Mouse (Mus musculus): ENCODE results near the gene Reps2.

GRCm38 (mm10) chrX:162618547-162618946 lies 24.9 kb downstream of the Reps2 start:
- TF ChIP-seq CTCF (IDR thresholded peaks at IDR 0.05; ENCODE audit: control insufficient read depth, insufficient read depth, insufficient read length), result no peak
- TF ChIP-seq MYOD1 (IDR thresholded peaks at IDR 0.05; ENCODE audit: control insufficient read depth, insufficient read length, low read depth), result no peak
- no peak for TF ChIP-seq CEBPB (IDR thresholded peaks at IDR 0.05; ENCODE audit: low read depth)
- TF ChIP-seq USF1 (IDR thresholded peaks at IDR 0.05; ENCODE audit: low read depth), result no peak
- TF ChIP-seq MAX (IDR thresholded peaks at IDR 0.05), result no peak
- no peak for TF ChIP-seq FOSL1 (IDR thresholded peaks at IDR 0.05; ENCODE audit: insufficient read depth, low read length, poor library complexity, severe bottlenecking)
- TF ChIP-seq MYOG (IDR thresholded peaks at IDR 0.05; ENCODE audit: control insufficient read depth, extremely low read depth, insufficient read length), result no peak

Data from C2C12 (cell line).